Mouse (Mus musculus) spleen, adult 2 months (tissue): ENCODE results near the gene Psmd6.

Experiments
- CTCF ChIP-seq: fragments of 200-500 bp; IDR thresholded peaks from 2 replicates; pipeline ENCODE4 v1.5.1; 2011; ENCODE audit warnings: mild to moderate bottlenecking, inconsistent platforms; ENCODE audit not compliant: insufficient read depth, insufficient read length, insufficient replicate concordance; ENCODE audit errors: extremely low read depth
- POLR2A ChIP-seq: fragments of 200-500 bp; IDR thresholded peaks from 2 replicates; pipeline ENCODE4 v1.6.1; 2011; ENCODE audit warnings: low read depth, low read length, inconsistent platforms

- no peak for TF ChIP-seq POLR2A
- TF ChIP-seq CTCF = no peak
Measured at GRCm38 (mm10) chr14:14063382-14063781, 57.4 kb downstream of the Psmd6 start.
